Mouse (Mus musculus) left cerebral cortex, postnatal 36 days (tissue): ENCODE measurements at regions not wholly inside any gene's neighbourhood (a gene's known extent, or its start where the extent isn't known, plus 50 kb on each side); places are given as distances from the start of the nearest gene placed in this dataset.

ENCODE experiments used
- DNase-seq, 2 experiments: peaks; one replicate each; pipeline ENCODE4 v3.0.0; 2021 to 2022; ENCODE audit warnings: low spot score in 2 of 2, mixed read lengths in 1 of 2
- intact Hi-C: fragments of 180-260 bp; cut with DNase I; formaldehyde crosslinking; loops from one replicate; pipeline ENCODE4 v1.15.1; 2025

- no peak for DNase-seq
- intact Hi-C loops: loop anchor here (10.0 kb wide), 1 partner anchor 525 kb away; no protein-coding TSS in a partner anchor
Observed at GRCm38 (mm10) chrX:76319552-76319951, 55.4 kb downstream of the Cldn34b3 start.
